9 mouse cellular contexts compared by ENCODE assay signal in the genomic region with DNA sequence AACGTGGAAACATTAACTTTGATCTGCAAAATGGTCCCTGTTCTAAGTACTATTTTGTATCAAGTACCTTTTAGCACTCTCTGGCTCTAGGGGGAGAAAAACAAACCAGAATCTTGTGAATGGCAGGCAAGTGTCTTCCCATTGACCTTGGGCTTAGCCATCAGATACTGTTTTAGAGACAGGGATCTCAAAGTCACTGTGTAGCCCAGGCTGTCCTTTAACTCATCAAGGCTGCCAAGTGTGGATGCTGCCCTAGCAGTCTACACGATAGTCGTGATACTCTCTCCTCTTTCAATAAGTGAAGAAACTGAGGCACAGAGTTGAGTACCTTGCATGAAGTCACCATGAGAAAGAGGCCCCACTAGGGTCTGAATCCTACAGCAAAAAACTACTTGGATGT. TPM values are rescaled to one million over a fixed set of nuclear protein-coding genes. Genes with fewer than 3 reads are reported as not detected.
DNase-seq lines count a peak whose midpoint lies in the region; ATAC-seq and TF ChIP-seq lines count a peak whose summit lies in the region.
"Had no signal": no experiment of that assay in that cellular context is flagged by ENCODE, and none has a peak within 500 bp of the region (broad histone marks: within the 10 kb centered on the region; RNA-seq: fewer than 3 reads in every experiment).

No protein-coding gene starts in this region.

- H3K9me3 ChIP-seq in forebrain, embryonic 15.5 days = no peaks in the 10 kb centered on the region
- H3K9me3 ChIP-seq in liver, embryonic 15.5 days (replicated peaks) = no peaks in the 10 kb centered on the region

- peaks cover 28% of the 10 kb centered on the region for H3K4me1 ChIP-seq in forebrain, embryonic 15.5 days
- H3K4me1 ChIP-seq in liver, embryonic 15.5 days (replicated peaks) = peaks cover 39% of the 10 kb centered on the region

- peak overlapping the region; percentile 96 for H3K27ac ChIP-seq in gastrocnemius, adult 2 months
- H3K27ac ChIP-seq in forebrain, embryonic 15.5 days (replicated peaks) = no peak overlapping the region
- 0 out of 2 replicates have a peak overlapping the region, but pooled peaks have one; percentile 6 for H3K27ac ChIP-seq in liver, embryonic 15.5 days (replicated peaks)

- intact Hi-C loops in gastrocnemius, adult 2 months (cut with DNase I) = no loop called here
- intact Hi-C loops in gastrocnemius, postnatal 36 days (cut with DNase I) = no loop called here
- intact Hi-C loops in left cerebral cortex, postnatal 25 days (cut with DNase I) = no loop called here

- 0 out of 2 replicates have a peak overlapping the region, but pooled peaks have one; percentile 10 for H3K9ac ChIP-seq in forebrain, embryonic 15.5 days (replicated peaks)
- H3K9ac ChIP-seq in liver, embryonic 15.5 days = peak overlapping the region; percentile 99; the same call in 1 of the 2 replicates

- TF ChIP-seq CTCF in gastrocnemius, adult 2 months (IDR thresholded peaks at IDR 0.05) = no peak

- peaks cover 28% of the 10 kb centered on the region for H3K36me3 ChIP-seq in forebrain, embryonic 15.5 days
- peaks cover 29% of the 10 kb centered on the region for H3K36me3 ChIP-seq in liver, embryonic 15.5 days (replicated peaks)

- no peaks in the 10 kb centered on the region for H3K27me3 ChIP-seq in forebrain, embryonic 15.5 days
- H3K27me3 ChIP-seq in liver, embryonic 15.5 days = no peaks in the 10 kb centered on the region

- no peak for DNase-seq in gastrocnemius, adult 2 months
- no peak for DNase-seq in gastrocnemius, postnatal 36 days
- DNase-seq in A20 (ENCODE audit: low read depth, low spot score) = peak; percentile 28
- no peak for DNase-seq in right cerebral cortex, postnatal 36 days (ENCODE audit: low spot score in 2 of 2)
- no peak for DNase-seq in urinary bladder, postnatal 36 days (ENCODE audit: low spot score in 2 of 2)
- DNase-seq in left cerebral cortex, postnatal 25 days (ENCODE audit: low spot score in 2 of 2) = no peak

- WGBS in forebrain, embryonic 15.5 days = 62% methylated on average over 3 of the region's 3 CpGs
- 61% methylated on average over 3 of the region's 3 CpGs for WGBS in liver, embryonic 15.5 days (ENCODE audit: insufficient replicate concordance)

- H3K4me3 ChIP-seq in gastrocnemius, adult 2 months = peak overlapping the region; percentile 94
- H3K4me3 ChIP-seq in forebrain, embryonic 15.5 days = peak overlapping the region; percentile 76
- peak overlapping the region; percentile 96 for H3K4me3 ChIP-seq in liver, embryonic 15.5 days (replicated peaks)

- ATAC-seq in forebrain, embryonic 15.5 days (replicated peaks) = peak; percentile 48
- no peak for ATAC-seq in liver, embryonic 15.5 days (ENCODE audit: insufficient read depth)

- H3K4me2 ChIP-seq in forebrain, embryonic 15.5 days (replicated peaks) = peak overlapping the region; percentile 82
- H3K4me2 ChIP-seq in liver, embryonic 15.5 days = peak overlapping the region; percentile 88

RNA-seq across cellular contexts. Expression of a gene that starts 0.4 kb away (rescaled TPM):
- total RNA-seq in gastrocnemius, adult 2 months (2021) = 100 to 1,000 TPM; 132 to 136 TPM
- total RNA-seq in gastrocnemius, postnatal 36 days (2021) = 100 to 1,000 TPM in 1 of 2 experiments, 10 to 100 TPM in 1; 97.3 to 116 TPM
- 272 and 274 TPM in 2 replicates for polyA plus RNA-seq in forebrain, embryonic 15.5 days (2015; fragmentation: Nextera tagmentation; extraction: Ambion mirVana)
- polyA plus RNA-seq in liver, embryonic 15.5 days (2015; fragmentation: Nextera tagmentation; extraction: Ambion mirVana) = 126 and 128 TPM in 2 replicates
- total RNA-seq in left cerebral cortex, postnatal 25 days (2021) = 100 to 1,000 TPM; 187 to 201 TPM

RNA-seq across cellular contexts. Expression of a gene that starts 15.9 kb away (rescaled TPM):
- 1 to 10 TPM; 6.1 to 6.8 TPM for total RNA-seq in gastrocnemius, adult 2 months (2021)
- total RNA-seq in gastrocnemius, postnatal 36 days (2021) = 1 to 10 TPM; 5.6 to 6.8 TPM
- not detected in 2 replicates for polyA plus RNA-seq in forebrain, embryonic 15.5 days (2015; fragmentation: Nextera tagmentation; extraction: Ambion mirVana)
- polyA plus RNA-seq in liver, embryonic 15.5 days (2015; fragmentation: Nextera tagmentation; extraction: Ambion mirVana) = not detected in 2 replicates
- total RNA-seq in left cerebral cortex, postnatal 25 days (2021) = not detected
- polyA plus RNA-seq: large intestine, adult 2 months had no signal

RNA-seq across cellular contexts. Expression of a gene that starts 24.9 kb away (rescaled TPM):
- under 1 TPM; 0.56 to 0.69 TPM for total RNA-seq in gastrocnemius, adult 2 months (2021)
- total RNA-seq in gastrocnemius, postnatal 36 days (2021) = under 1 TPM; 0.17 to 0.77 TPM
- polyA plus RNA-seq in forebrain, embryonic 15.5 days (2015; fragmentation: Nextera tagmentation; extraction: Ambion mirVana) = 0.68 and 1.1 TPM in 2 replicates
- 44.5 and 56.0 TPM in 2 replicates for polyA plus RNA-seq in liver, embryonic 15.5 days (2015; fragmentation: Nextera tagmentation; extraction: Ambion mirVana)
- 1 to 10 TPM; 1.8 to 2.4 TPM for total RNA-seq in left cerebral cortex, postnatal 25 days (2021)
- polyA plus RNA-seq: large intestine, adult 2 months had no signal

RNA-seq across cellular contexts. Expression of a gene that starts 35.9 kb away (rescaled TPM):
- total RNA-seq in gastrocnemius, adult 2 months (2021) = 10 to 100 TPM; 12.0 to 12.2 TPM
- 10 to 100 TPM; 10.2 to 14.4 TPM for total RNA-seq in gastrocnemius, postnatal 36 days (2021)
- 178 and 180 TPM in 2 replicates for polyA plus RNA-seq in forebrain, embryonic 15.5 days (2015; fragmentation: Nextera tagmentation; extraction: Ambion mirVana)
- 128 and 137 TPM in 2 replicates for polyA plus RNA-seq in liver, embryonic 15.5 days (2015; fragmentation: Nextera tagmentation; extraction: Ambion mirVana)
- 10 to 100 TPM; 70.5 to 82.3 TPM for total RNA-seq in left cerebral cortex, postnatal 25 days (2021)

Comparison
In these comparisons a context has a peak if more than half of its experiments do, and no peak if none do; other contexts are left out.
1. RNA of a gene that starts 15.9 kb away (total RNA-seq): 6.1 to 6.8 TPM in gastrocnemius, adult 2 months and 5.6 to 6.8 TPM in gastrocnemius, postnatal 36 days; not detected in left cerebral cortex, postnatal 25 days; every median in the first group is over 4 times any median in the second.
2. Peak in every context shown above with its lines, with median percentiles within 50 percentile points of each other: H3K4me3 ChIP-seq.